Mouse (Mus musculus): Measurements from ENCODE around the gene Tpst1. TPM values are rescaled to one million over a fixed set of nuclear protein-coding genes. Genes with fewer than 3 reads are reported as not detected.
A peak's percentile ranks its signal among the peaks of the same experiment; 100 is the strongest.

Tpst1 gene
- total and polyA plus RNA-seq, 3 experiments: 31.7 to 32.3 TPM; not detected in 1

- H3K27ac ChIP-seq (ENCODE audit: control insufficient read depth, low read depth, low read length): no peak overlapping the region
- no peak overlapping the region for H3K9ac ChIP-seq (ENCODE audit: control insufficient read depth, low read depth, low read length, poor library complexity, severe bottlenecking)
- H3K4me3 ChIP-seq (ENCODE audit: control insufficient read depth in 1 of 2, insufficient read depth in 1 of 2, low read depth in 2 of 2, low read length in 2 of 2): no peak overlapping the region
Measured at GRCm38 (mm10) chr5:130097837-130098236, 24.7 kb downstream of the Tpst1 start.

GRCm38 (mm10) chr5:130101724-130102123 is 28.6 kb downstream of the Tpst1 start:
- H3K9ac ChIP-seq (ENCODE audit: control insufficient read depth, low read depth, low read length, poor library complexity, severe bottlenecking): no peak overlapping the region
- H3K4me3 ChIP-seq (ENCODE audit: control insufficient read depth in 1 of 2, insufficient read depth in 1 of 2, low read depth in 2 of 2, low read length in 2 of 2): no peak overlapping the region
- H3K36me3 ChIP-seq (ENCODE audit: control insufficient read depth in 1 of 2, insufficient read depth in 2 of 2, low read length in 2 of 2): peaks cover 0 to 4% of the 10 kb centered on the region in 2 experiments; a peak in 2 of 4 replicates
- peaks cover 5 to 9% of the 10 kb centered on the region in 2 experiments for H3K4me1 ChIP-seq (ENCODE audit: control insufficient read depth in 1 of 2, insufficient read depth in 2 of 2, low read length in 2 of 2)
- H3K9me3 ChIP-seq (replicated peaks; ENCODE audit: insufficient read depth, low read length): no peaks in the 10 kb centered on the region
- H3K27me3 ChIP-seq (ENCODE audit: control insufficient read depth in 1 of 2, insufficient read depth in 2 of 2, low read length in 2 of 2): no peaks in the 10 kb centered on the region
- no peak overlapping the region for H3K27ac ChIP-seq (ENCODE audit: control insufficient read depth, low read depth, low read length)
- no peaks in the 10 kb centered on the region for H3K79me2 ChIP-seq (ENCODE audit: control insufficient read depth, insufficient read depth, low read length, poor library complexity)
- DNase-seq (ENCODE audit: low read depth, low spot score): no peak
- TF ChIP-seq ZMIZ1 (IDR thresholded peaks at IDR 0.05; ENCODE audit: low read depth, low read length) (no peak), POLR2AphosphoS2 (IDR thresholded peaks at IDR 0.05; ENCODE audit: low read length) (no peak), NRF1 (IDR thresholded peaks at IDR 0.05; ENCODE audit: insufficient read depth, low read depth, low read length, poor library complexity, severe bottlenecking) (no peak), POLR2A (IDR thresholded peaks at IDR 0.05; ENCODE audit: control insufficient read depth in 1 of 2, insufficient read depth in 1 of 2, low read depth in 1 of 2, low read length in 2 of 2, poor library complexity in 1 of 2) (no peak), TAL1 (IDR thresholded peaks at IDR 0.05; ENCODE audit: low read length) (no peak), MAZ (IDR thresholded peaks at IDR 0.05; ENCODE audit: low read depth, low read length) (no peak), ELF1 (IDR thresholded peaks at IDR 0.05; ENCODE audit: low read depth, low read length) (no peak), MEF2A (IDR thresholded peaks at IDR 0.05; ENCODE audit: extremely low read depth, insufficient replicate concordance, low read depth, low read length, poor library complexity, severe bottlenecking) (no peak), EP300 (IDR thresholded peaks at IDR 0.05; ENCODE audit: low read depth in 1 of 2, low read length in 2 of 2) (no peak), JUND (IDR thresholded peaks at IDR 0.05; ENCODE audit: low read depth, low read length) (no peak), CHD1 (IDR thresholded peaks at IDR 0.05; ENCODE audit: low read depth, low read length) (no peak)

More at GRCm38 (mm10) chr5:130097837-130098236, 24.7 kb downstream of the Tpst1 start:
- H3K27me3 ChIP-seq (ENCODE audit: control insufficient read depth in 1 of 2, insufficient read depth in 2 of 2, low read length in 2 of 2): no peaks in the 10 kb centered on the region
- peaks cover 0 to 4% of the 10 kb centered on the region in 2 experiments; a peak in 2 of 4 replicates for H3K36me3 ChIP-seq (ENCODE audit: control insufficient read depth in 1 of 2, insufficient read depth in 2 of 2, low read length in 2 of 2)
- TF ChIP-seq MYC (IDR thresholded peaks at IDR 0.05; ENCODE audit: low read depth, low read length): no peak
- no peak for TF ChIP-seq ZC3H11A (IDR thresholded peaks at IDR 0.05; ENCODE audit: low read depth, low read length)
- no peak for TF ChIP-seq USF1 (IDR thresholded peaks at IDR 0.05; ENCODE audit: low read depth, low read length)
- TF ChIP-seq JUND (IDR thresholded peaks at IDR 0.05; ENCODE audit: low read depth, low read length): no peak
- TF ChIP-seq RCOR1 (IDR thresholded peaks at IDR 0.05; ENCODE audit: low read depth, low read length): no peak
- TF ChIP-seq MAZ (IDR thresholded peaks at IDR 0.05; ENCODE audit: low read depth, low read length): no peak
- TF ChIP-seq MXI1 (IDR thresholded peaks at IDR 0.05; ENCODE audit: low read depth, low read length): peak; percentile 63
- no peak for TF ChIP-seq NRF1 (IDR thresholded peaks at IDR 0.05; ENCODE audit: insufficient read depth, low read depth, low read length, poor library complexity, severe bottlenecking)
- no peak for TF ChIP-seq MEF2A (IDR thresholded peaks at IDR 0.05; ENCODE audit: extremely low read depth, insufficient replicate concordance, low read depth, low read length, poor library complexity, severe bottlenecking)
- TF ChIP-seq USF2 (IDR thresholded peaks at IDR 0.05; ENCODE audit: borderline replicate concordance in 1 of 2, insufficient read depth in 1 of 2, low read depth in 1 of 2, low read length in 2 of 2): no peak
- TF ChIP-seq TCF12 (IDR thresholded peaks at IDR 0.05; ENCODE audit: low read depth, low read length): no peak
- no peak for TF ChIP-seq POLR2AphosphoS2 (IDR thresholded peaks at IDR 0.05; ENCODE audit: low read length)
- TF ChIP-seq MAX (IDR thresholded peaks at IDR 0.05; ENCODE audit: low read length): peak; percentile 53; the same call in 1 of the 2 replicates
- no peak for TF ChIP-seq CHD1 (IDR thresholded peaks at IDR 0.05; ENCODE audit: low read depth, low read length)
- TF ChIP-seq SIN3A (IDR thresholded peaks at IDR 0.05; ENCODE audit: low read length): peak; percentile 42; the same call in 1 of the 2 replicates
- no peak for TF ChIP-seq KAT2A (conservative IDR thresholded peaks at IDR 0.05; ENCODE audit: low read depth, low read length)
- no peak for TF ChIP-seq NELFE (IDR thresholded peaks at IDR 0.05; ENCODE audit: low read depth, low read length)
- no peak for TF ChIP-seq SMC3 (IDR thresholded peaks at IDR 0.05; ENCODE audit: low read depth, low read length)
- no peak for TF ChIP-seq ETS1 (IDR thresholded peaks at IDR 0.05; ENCODE audit: low read depth, low read length)
- TF ChIP-seq GATA1 (IDR thresholded peaks at IDR 0.05; ENCODE audit: low read depth, low read length): peak; percentile 61
- TF ChIP-seq POLR2AphosphoS5 (IDR thresholded peaks at IDR 0.05; ENCODE audit: borderline replicate concordance, low read depth, low read length): no peak
- peak in 1 of 2 experiments; percentile 41; a peak in 2 of 4 replicates for TF ChIP-seq EP300 (IDR thresholded peaks at IDR 0.05; ENCODE audit: low read depth in 1 of 2, low read length in 2 of 2)
- TF ChIP-seq CTCF (IDR thresholded peaks at IDR 0.05 in 2 of 3, conservative IDR thresholded peaks at IDR 0.05 in 1 of 3; ENCODE audit: control insufficient read depth in 1 of 3, insufficient read depth in 1 of 3, low read depth in 2 of 3, low read length in 3 of 3, poor library complexity in 1 of 3, severe bottlenecking in 1 of 3): no peak
- TF ChIP-seq POLR2A (IDR thresholded peaks at IDR 0.05; ENCODE audit: control insufficient read depth in 1 of 2, insufficient read depth in 1 of 2, low read depth in 1 of 2, low read length in 2 of 2, poor library complexity in 1 of 2): no peak
- no peak for TF ChIP-seq TAL1 (IDR thresholded peaks at IDR 0.05; ENCODE audit: low read length)
- TF ChIP-seq TBP (IDR thresholded peaks at IDR 0.05; ENCODE audit: low read depth, low read length): no peak
- TF ChIP-seq RAD21 (IDR thresholded peaks at IDR 0.05; ENCODE audit: low read depth, low read length): no peak
- TF ChIP-seq HCFC1 (IDR thresholded peaks at IDR 0.05; ENCODE audit: low read depth, low read length): no peak
- TF ChIP-seq BHLHE40 (IDR thresholded peaks at IDR 0.05; ENCODE audit: borderline replicate concordance, low read depth, low read length): no peak
- TF ChIP-seq ZKSCAN1 (IDR thresholded peaks at IDR 0.05; ENCODE audit: low read depth, low read length): no peak
- H3K79me2 ChIP-seq (ENCODE audit: control insufficient read depth, insufficient read depth, low read length, poor library complexity): no peaks in the 10 kb centered on the region
- H3K4me1 ChIP-seq (ENCODE audit: control insufficient read depth in 1 of 2, insufficient read depth in 2 of 2, low read length in 2 of 2): peaks cover 5 to 9% of the 10 kb centered on the region in 2 experiments
- peak; percentile 48 for DNase-seq (ENCODE audit: low read depth, low spot score)
- no peaks in the 10 kb centered on the region for H3K9me3 ChIP-seq (replicated peaks; ENCODE audit: insufficient read depth, low read length)

Data from MEL (cell line).